Mouse (Mus musculus) midbrain, embryonic 13.5 days (tissue): ENCODE results near the gene Gpn2. TPM values are rescaled to one million over a fixed set of nuclear protein-coding genes. Genes with fewer than 3 reads are reported as not detected.

Experiments
- microRNA-seq: library from miRNA; unstranded; fragments of <30 nt; microRNA quantifications from one replicate; pipeline ENCODE4, GENCODE M21; 2016
- polyA plus RNA-seq: library from polyadenylated mRNA; unstranded; fragments of >200 nt; fragmentation: Nextera tagmentation; extraction: Ambion mirVana; gene quantifications from 2 replicates; pipeline ENCODE4 v1.2.1, GENCODE M21; 2015

The Gpn2 gene
- polyA plus RNA-seq, 1 experiment from 2014 or later: 23.5 TPM

Small RNA genes lying within 50 kb of the gene (microRNA-seq; reads per million reads assigned to microRNA genes)
- not detected for gene Gm23158

Other genes starting within 250 kb of the Gpn2 start
- gene Wdtc1, start 230.9 kb upstream of the Gpn2 start, polyA plus RNA-seq: 18.2 and 21.8 TPM in 2 replicates
- gene Slc9a1, start 214.7 kb upstream of the Gpn2 start, polyA plus RNA-seq: 6.8 and 7.9 TPM in 2 replicates
- 0.17 and 0.31 TPM in 2 replicates for gene Tent5b, start 104.2 kb upstream of the Gpn2 start, polyA plus RNA-seq
- gene Trnp1, start 85.8 kb upstream of the Gpn2 start, polyA plus RNA-seq: 1.2 and 1.9 TPM in 2 replicates
- 0.15 and 0.24 TPM in 2 replicates for gene Kdf1, start 65.4 kb upstream of the Gpn2 start, polyA plus RNA-seq
- gene Nudc, start 38.4 kb upstream of the Gpn2 start, polyA plus RNA-seq: 256 and 272 TPM in 2 replicates
- gene Nr0b2, start 31.0 kb upstream of the Gpn2 start, polyA plus RNA-seq: not detected in 2 replicates
- gene Gpatch3, start 9.6 kb upstream of the Gpn2 start, polyA plus RNA-seq: 7.6 and 7.8 TPM in 2 replicates
- 0.89 and 1.2 TPM in 2 replicates for gene Sfn, start 17.8 kb downstream of the Gpn2 start, polyA plus RNA-seq
- gene Zdhhc18, start 65.8 kb downstream of the Gpn2 start, polyA plus RNA-seq: 3.5 and 4.1 TPM in 2 replicates
- 13.7 and 16.0 TPM in 2 replicates for gene Pigv, start 88.3 kb downstream of the Gpn2 start, polyA plus RNA-seq
- gene Arid1a, start 172.4 kb downstream of the Gpn2 start, polyA plus RNA-seq: 43.6 and 47.1 TPM in 2 replicates